8 mouse cellular contexts compared by ENCODE assay signal in genomic region chr17:31121975-31122374, GRCm38 (mm10). TPM values are rescaled to one million over a fixed set of nuclear protein-coding genes. Genes with fewer than 3 reads are reported as not detected.
DNase-seq lines count a peak whose midpoint lies in the region; ATAC-seq and TF ChIP-seq lines count a peak whose summit lies in the region.

No protein-coding gene starts in this region.

- no peak overlapping the region for H3K4me2 ChIP-seq in forebrain, embryonic 13.5 days
- no peak overlapping the region for H3K4me2 ChIP-seq in midbrain, embryonic 15.5 days
- H3K4me2 ChIP-seq in forebrain, postnatal 0 days (ENCODE audit: low read depth) = no peak overlapping the region
- H3K4me2 ChIP-seq in lung, postnatal 0 days (replicated peaks; ENCODE audit: low read depth, low read length) = no peak overlapping the region

- H3K27me3 ChIP-seq in forebrain, embryonic 10.5 days (ENCODE audit: poor library complexity, severe bottlenecking) = no peaks in the 10 kb centered on the region
- no peaks in the 10 kb centered on the region for H3K27me3 ChIP-seq in forebrain, embryonic 13.5 days
- H3K27me3 ChIP-seq in midbrain, embryonic 10.5 days (ENCODE audit: low read depth, poor library complexity, severe bottlenecking) = no peaks in the 10 kb centered on the region
- H3K27me3 ChIP-seq in midbrain, embryonic 15.5 days (replicated peaks) = no peaks in the 10 kb centered on the region
- no peaks in the 10 kb centered on the region for H3K27me3 ChIP-seq in forebrain, postnatal 0 days (ENCODE audit: insufficient read depth, low read length)
- H3K27me3 ChIP-seq in lung, postnatal 0 days (replicated peaks; ENCODE audit: insufficient read depth, low read length) = no peaks in the 10 kb centered on the region

- H3K27ac ChIP-seq in forebrain, embryonic 10.5 days = no peak overlapping the region
- H3K27ac ChIP-seq in forebrain, embryonic 13.5 days = no peak overlapping the region
- H3K27ac ChIP-seq in midbrain, embryonic 10.5 days (replicated peaks) = no peak overlapping the region
- H3K27ac ChIP-seq in midbrain, embryonic 15.5 days = no peak overlapping the region
- no peak overlapping the region for H3K27ac ChIP-seq in forebrain, postnatal 0 days (ENCODE audit: low read depth, low read length)
- no peak overlapping the region for H3K27ac ChIP-seq in lung, postnatal 0 days (ENCODE audit: low read length)

- peaks cover 31% of the 10 kb centered on the region for H3K4me1 ChIP-seq in forebrain, embryonic 10.5 days
- H3K4me1 ChIP-seq in forebrain, embryonic 13.5 days = peaks cover 10% of the 10 kb centered on the region; the same call in 1 of the 2 replicates
- H3K4me1 ChIP-seq in midbrain, embryonic 10.5 days = peaks cover 30% of the 10 kb centered on the region
- H3K4me1 ChIP-seq in midbrain, embryonic 15.5 days = no peaks in the 10 kb centered on the region
- no peaks in the 10 kb centered on the region for H3K4me1 ChIP-seq in forebrain, postnatal 0 days (ENCODE audit: insufficient read depth)
- H3K4me1 ChIP-seq in lung, postnatal 0 days (ENCODE audit: insufficient read depth, low read depth, low read length) = no peaks in the 10 kb centered on the region

- TF ChIP-seq CTCF in forebrain, postnatal 0 days (IDR thresholded peaks at IDR 0.05; ENCODE audit: low read depth) = peak; percentile 85
- peak; percentile 83 for TF ChIP-seq CTCF in lung, postnatal 0 days (IDR thresholded peaks at IDR 0.05)

- TF ChIP-seq EP300 in lung, postnatal 0 days (IDR thresholded peaks at IDR 0.05) = no peak

- H3K9me3 ChIP-seq in forebrain, embryonic 10.5 days = no peaks in the 10 kb centered on the region
- peaks cover 11% of the 10 kb centered on the region; the same call in 1 of the 2 replicates for H3K9me3 ChIP-seq in forebrain, embryonic 13.5 days (replicated peaks)
- H3K9me3 ChIP-seq in midbrain, embryonic 10.5 days (replicated peaks) = no peaks in the 10 kb centered on the region
- H3K9me3 ChIP-seq in midbrain, embryonic 15.5 days = no peaks in the 10 kb centered on the region
- H3K9me3 ChIP-seq in forebrain, postnatal 0 days (ENCODE audit: low read length) = 0 out of 2 replicates have a peak, but pooled peaks cover 6% of the 10 kb centered on the region
- no peaks in the 10 kb centered on the region for H3K9me3 ChIP-seq in lung, postnatal 0 days (ENCODE audit: low read length)

- no peak overlapping the region for H3K9ac ChIP-seq in forebrain, embryonic 13.5 days
- no peak overlapping the region for H3K9ac ChIP-seq in midbrain, embryonic 15.5 days
- H3K9ac ChIP-seq in forebrain, postnatal 0 days = no peak overlapping the region
- H3K9ac ChIP-seq in lung, postnatal 0 days (replicated peaks; ENCODE audit: low read depth) = no peak overlapping the region

- H3K36me3 ChIP-seq in forebrain, embryonic 10.5 days (replicated peaks) = no peaks in the 10 kb centered on the region
- H3K36me3 ChIP-seq in forebrain, embryonic 13.5 days (ENCODE audit: poor library complexity, severe bottlenecking) = 0 out of 2 replicates have a peak, but pooled peaks cover 4% of the 10 kb centered on the region
- no peaks in the 10 kb centered on the region for H3K36me3 ChIP-seq in midbrain, embryonic 10.5 days
- H3K36me3 ChIP-seq in midbrain, embryonic 15.5 days (replicated peaks) = no peaks in the 10 kb centered on the region
- H3K36me3 ChIP-seq in forebrain, postnatal 0 days (ENCODE audit: insufficient read depth) = no peaks in the 10 kb centered on the region; the same call in 1 of the 2 replicates
- H3K36me3 ChIP-seq in lung, postnatal 0 days (ENCODE audit: insufficient read depth, low read length) = no peaks in the 10 kb centered on the region

- ATAC-seq in forebrain, embryonic 13.5 days = no peak
- no peak for ATAC-seq in midbrain, embryonic 15.5 days (replicated peaks)
- ATAC-seq in forebrain, postnatal 0 days = 0 out of 2 replicates have a peak, but pooled peaks have one; percentile 10
- no peak for ATAC-seq in lung, postnatal 0 days

- WGBS in forebrain, embryonic 10.5 days = 20% methylated on average over 8 of the region's 8 CpGs
- WGBS in forebrain, embryonic 13.5 days = 14% methylated on average over 8 of the region's 8 CpGs
- WGBS in midbrain, embryonic 10.5 days = 15% methylated on average over 8 of the region's 8 CpGs
- 10% methylated on average over 8 of the region's 8 CpGs for WGBS in midbrain, embryonic 15.5 days
- WGBS in forebrain, postnatal 0 days = 12% methylated on average over 8 of the region's 8 CpGs
- 6% methylated on average over 8 of the region's 8 CpGs for whole genome bisulfite sequencing in lung, postnatal 0 days

- DNase-seq in forebrain, embryonic 10.5 days (ENCODE audit: extremely low spot score, low spot score) = peak; percentile 76
- DNase-seq in midbrain, embryonic 10.5 days (ENCODE audit: low spot score) = peak; percentile 72
- DNase-seq in c-Kit-positive CD71-negative TER-119-negative erythroid progenitor cells, embryonic 14.5 days (ENCODE audit: low read depth) = peak; percentile 43
- peak; percentile 72 for DNase-seq in forebrain, postnatal 0 days
- peak; percentile 45 for DNase-seq in lung, postnatal 0 days (ENCODE audit: low spot score)
- peak; percentile 55 to 86 for DNase-seq in spleen, postnatal 4 days (ENCODE audit: low spot score in 2 of 2)

- no peak overlapping the region for H3K4me3 ChIP-seq in forebrain, embryonic 10.5 days
- H3K4me3 ChIP-seq in forebrain, embryonic 13.5 days = no peak overlapping the region
- H3K4me3 ChIP-seq in midbrain, embryonic 10.5 days = no peak overlapping the region
- H3K4me3 ChIP-seq in midbrain, embryonic 15.5 days = no peak overlapping the region
- H3K4me3 ChIP-seq in forebrain, postnatal 0 days (ENCODE audit: low read depth, low read length) = no peak overlapping the region
- H3K4me3 ChIP-seq in lung, postnatal 0 days (ENCODE audit: low read depth, low read length) = no peak overlapping the region

RNA-seq across cellular contexts. Expression of gene Tff3, which starts 7.5 kb away (rescaled TPM):
- polyA plus RNA-seq in forebrain, embryonic 10.5 days (2016; fragmentation: Nextera tagmentation; extraction: Ambion mirVana) = 0.64 and 0.71 TPM in 2 replicates
- polyA plus RNA-seq in forebrain, embryonic 13.5 days (2015; fragmentation: Nextera tagmentation; extraction: Ambion mirVana) = 0.52 and 0.54 TPM in 2 replicates
- 1.2 TPM in 1 of 2 replicates, not detected in the other for polyA plus RNA-seq in midbrain, embryonic 10.5 days (2016; fragmentation: Nextera tagmentation; extraction: Ambion mirVana)
- polyA plus RNA-seq in midbrain, embryonic 15.5 days (2015; fragmentation: Nextera tagmentation; extraction: Ambion mirVana) = 0.40 and 1.4 TPM in 2 replicates
- not detected in 2 replicates for total RNA-seq in forebrain, postnatal 0 days (2014; rRNA removed)
- 0.35 TPM in 1 of 2 replicates, not detected in the other for polyA plus RNA-seq in forebrain, postnatal 0 days (2015; fragmentation: Nextera tagmentation; extraction: Ambion mirVana)
- polyA plus RNA-seq in lung, postnatal 0 days (2015; fragmentation: Nextera tagmentation; extraction: Ambion mirVana) = not detected in 2 replicates

RNA-seq across cellular contexts. Expression of gene Tff2, which starts 22.1 kb away (rescaled TPM):
- polyA plus RNA-seq in forebrain, embryonic 10.5 days (2016; fragmentation: Nextera tagmentation; extraction: Ambion mirVana) = not detected in 2 replicates
- polyA plus RNA-seq in forebrain, embryonic 13.5 days (2015; fragmentation: Nextera tagmentation; extraction: Ambion mirVana) = not detected in 2 replicates
- not detected in 2 replicates for polyA plus RNA-seq in midbrain, embryonic 10.5 days (2016; fragmentation: Nextera tagmentation; extraction: Ambion mirVana)
- not detected in 2 replicates for polyA plus RNA-seq in midbrain, embryonic 15.5 days (2015; fragmentation: Nextera tagmentation; extraction: Ambion mirVana)
- not detected in 2 replicates for total RNA-seq in forebrain, postnatal 0 days (2014; rRNA removed)
- polyA plus RNA-seq in forebrain, postnatal 0 days (2015; fragmentation: Nextera tagmentation; extraction: Ambion mirVana) = not detected in 2 replicates
- 0.21 and 0.68 TPM in 2 replicates for polyA plus RNA-seq in lung, postnatal 0 days (2015; fragmentation: Nextera tagmentation; extraction: Ambion mirVana)

RNA-seq across cellular contexts. Expression of gene Tff1, which starts 43.1 kb away (rescaled TPM):
- polyA plus RNA-seq in forebrain, embryonic 10.5 days (2016; fragmentation: Nextera tagmentation; extraction: Ambion mirVana) = not detected in 2 replicates
- not detected in 2 replicates for polyA plus RNA-seq in forebrain, embryonic 13.5 days (2015; fragmentation: Nextera tagmentation; extraction: Ambion mirVana)
- not detected in 2 replicates for polyA plus RNA-seq in midbrain, embryonic 10.5 days (2016; fragmentation: Nextera tagmentation; extraction: Ambion mirVana)
- polyA plus RNA-seq in midbrain, embryonic 15.5 days (2015; fragmentation: Nextera tagmentation; extraction: Ambion mirVana) = not detected in 2 replicates
- not detected in 2 replicates for total RNA-seq in forebrain, postnatal 0 days (2014; rRNA removed)
- not detected in 2 replicates for polyA plus RNA-seq in forebrain, postnatal 0 days (2015; fragmentation: Nextera tagmentation; extraction: Ambion mirVana)
- polyA plus RNA-seq in lung, postnatal 0 days (2015; fragmentation: Nextera tagmentation; extraction: Ambion mirVana) = not detected in 2 replicates
